Mouse (Mus musculus) midbrain, embryonic 10.5 days (tissue): ENCODE results near the gene Borcs6. TPM values are rescaled to one million over a fixed set of nuclear protein-coding genes. Genes with fewer than 3 reads are reported as not detected.
A peak's percentile ranks its signal among the peaks of the same experiment; 100 is the strongest.

ENCODE experiments used
- DNase-seq: peaks from one replicate; pipeline ENCODE4 v3.0.0-alpha.2; 2017; ENCODE audit warnings: low spot score
- H3K27ac ChIP-seq: fragments of 300-500 bp; sonication (generic); replicated peaks from 2 replicates; pipeline ENCODE4 v1.5.1; 2016; ENCODE audit warnings: mild to moderate bottlenecking
- H3K27me3 ChIP-seq: fragments of 300-500 bp; sonication (generic); 2 replicates; pipeline ENCODE4 v1.6.1; 2016; ENCODE audit warnings: low read depth, mild to moderate bottlenecking; ENCODE audit not compliant: poor library complexity, severe bottlenecking
- H3K36me3 ChIP-seq: fragments of 300-500 bp; sonication (generic); 2 replicates; pipeline ENCODE4 v1.6.1; 2016; ENCODE audit warnings: mild to moderate bottlenecking, moderate library complexity
- H3K4me1 ChIP-seq: fragments of 300-500 bp; sonication (generic); 2 replicates; pipeline ENCODE4 v1.6.1; 2016
- H3K4me3 ChIP-seq: fragments of 300-500 bp; sonication (generic); 2 replicates; pipeline ENCODE4 v1.5.1; 2016; ENCODE audit warnings: mild to moderate bottlenecking, moderate library complexity
- H3K9me3 ChIP-seq: fragments of 300-500 bp; sonication (generic); replicated peaks from 2 replicates; pipeline ENCODE4 v1.6.1; 2016; ENCODE audit warnings: mild to moderate bottlenecking
- WGBS: fragments of 180-500 bp; shearing (Covaris S2); methylation state at CpG from one replicate; pipeline ENCODE4 v1.1.7; 2016; 5-methylcytosine and 5-hydroxymethylcytosine counted together
- polyA plus RNA-seq: library from polyadenylated mRNA; unstranded; fragments of >200 nt; fragmentation: Nextera tagmentation; extraction: Ambion mirVana; gene quantifications from 2 replicates; pipeline ENCODE4 v1.2.1, GENCODE M21; 2016

Borcs6 gene
- polyA plus RNA-seq, 1 experiment from 2014 or later: 6.9 TPM

- no peaks in the 10 kb centered on the region for H3K9me3 ChIP-seq
- peaks cover 16% of the 10 kb centered on the region for H3K36me3 ChIP-seq
- H3K27me3 ChIP-seq: peaks cover 7% of the 10 kb centered on the region
- H3K27ac ChIP-seq: peak overlapping the region; percentile 93
- DNase-seq: no peak
- peaks cover 34% of the 10 kb centered on the region for H3K4me1 ChIP-seq
- H3K4me3 ChIP-seq: peak overlapping the region; percentile 86
- 62% methylated on average over 2 of the region's 2 CpGs for WGBS
Observed at GRCm38 (mm10) chr11:69058265-69058664, 1.3 kb upstream of the Borcs6 start.

GRCm38 (mm10) chr11:69058729-69059356, 674 bp upstream of the Borcs6 start:
- WGBS: 1% methylated on average over 19 of the region's 19 CpGs
- Histone ChIP-seq H3K9me3 (no peaks in the 10 kb centered on the region), H3K4me3 (peak overlapping the region; percentile 86), H3K36me3 (peaks cover 10% of the 10 kb centered on the region), H3K27me3 (peaks cover 7% of the 10 kb centered on the region), H3K27ac (peak overlapping the region; percentile 93), H3K4me1 (peaks cover 36% of the 10 kb centered on the region)
- no peak for DNase-seq

- Histone ChIP-seq H3K27me3 (peaks cover 7% of the 10 kb centered on the region), H3K36me3 (no peaks in the 10 kb centered on the region), H3K9me3 (no peaks in the 10 kb centered on the region), H3K4me3 (peak overlapping the region; percentile 86), H3K27ac (peak overlapping the region; percentile 93), H3K4me1 (peaks cover 47% of the 10 kb centered on the region)
- 0% methylated on average over 49 of the region's 49 CpGs for WGBS
- DNase-seq: no peak
Observed at GRCm38 (mm10) chr11:69059975-69060411, 476 bp downstream of the Borcs6 start.

- H3K27me3 ChIP-seq: peaks cover 10% of the 10 kb centered on the region
- H3K27ac ChIP-seq: peak overlapping the region; percentile 93
- H3K4me3 ChIP-seq: peak overlapping the region; percentile 86
- WGBS: under 1% methylated on average over 40 of the region's 40 CpGs
- H3K4me1 ChIP-seq: peaks cover 47% of the 10 kb centered on the region
- DNase-seq: peak; percentile 56
- no peaks in the 10 kb centered on the region for H3K9me3 ChIP-seq
- no peaks in the 10 kb centered on the region for H3K36me3 ChIP-seq
Observed at GRCm38 (mm10) chr11:69060448-69061254, 1.1 kb downstream of the Borcs6 start.

GRCm38 (mm10) chr11:69061255-69061912, 1.9 kb downstream of the Borcs6 start:
- peaks cover 54% of the 10 kb centered on the region for H3K4me1 ChIP-seq
- no peaks in the 10 kb centered on the region for H3K36me3 ChIP-seq
- WGBS: 5% methylated on average over 17 of the region's 17 CpGs
- H3K9me3 ChIP-seq: no peaks in the 10 kb centered on the region
- peaks cover 12% of the 10 kb centered on the region for H3K27me3 ChIP-seq
- peak overlapping the region; percentile 93 for H3K27ac ChIP-seq
- no peak for DNase-seq
- H3K4me3 ChIP-seq: peak overlapping the region; percentile 86

GRCm38 (mm10) chr11:69062194-69062760, 2.8 kb downstream of the Borcs6 start:
- Histone ChIP-seq H3K4me3 (peak overlapping the region; percentile 86), H3K27ac (peak overlapping the region; percentile 63), H3K4me1 (peaks cover 63% of the 10 kb centered on the region), H3K27me3 (peaks cover 12% of the 10 kb centered on the region), H3K36me3 (no peaks in the 10 kb centered on the region), H3K9me3 (no peaks in the 10 kb centered on the region)
- peak; percentile 69 for DNase-seq
- under 1% methylated on average over 17 of the region's 17 CpGs for WGBS

- H3K27ac ChIP-seq: peak overlapping the region; percentile 73
- under 1% methylated on average over 19 of the region's 19 CpGs for WGBS
- peaks cover 63% of the 10 kb centered on the region for H3K4me1 ChIP-seq
Observed at GRCm38 (mm10) chr11:69062761-69063224, 3.3 kb downstream of the Borcs6 start.

GRCm38 (mm10) chr11:69063413-69064201, 4.1 kb downstream of the Borcs6 start:
- Histone ChIP-seq H3K27me3 (peaks cover 16% of the 10 kb centered on the region), H3K27ac (peak overlapping the region; percentile 87), H3K4me1 (peaks cover 55% of the 10 kb centered on the region), H3K36me3 (no peaks in the 10 kb centered on the region), H3K9me3 (no peaks in the 10 kb centered on the region), H3K4me3 (peak overlapping the region; percentile 86)
- WGBS: under 1% methylated on average over 31 of the region's 31 CpGs
- DNase-seq: peak; percentile 92

More at GRCm38 (mm10) chr11:69062761-69063224, 3.3 kb downstream of the Borcs6 start:
- Histone ChIP-seq H3K36me3 (no peaks in the 10 kb centered on the region), H3K4me3 (peak overlapping the region; percentile 86), H3K27me3 (peaks cover 15% of the 10 kb centered on the region), H3K9me3 (no peaks in the 10 kb centered on the region)
- peak; percentile 92 for DNase-seq

GRCm38 (mm10) chr11:69064259-69065133, 5.0 kb downstream of the Borcs6 start:
- no peaks in the 10 kb centered on the region for H3K36me3 ChIP-seq
- no peak for DNase-seq
- H3K27ac ChIP-seq: peak overlapping the region; percentile 87
- peak overlapping the region; percentile 86 for H3K4me3 ChIP-seq
- H3K27me3 ChIP-seq: peaks cover 16% of the 10 kb centered on the region
- peaks cover 53% of the 10 kb centered on the region for H3K4me1 ChIP-seq
- WGBS: 40% methylated on average over 9 of the region's 9 CpGs
- H3K9me3 ChIP-seq: no peaks in the 10 kb centered on the region

GRCm38 (mm10) chr11:69065394-69065925, 5.9 kb downstream of the Borcs6 start:
- Histone ChIP-seq H3K4me3 (peak overlapping the region; percentile 59), H3K27me3 (peaks cover 16% of the 10 kb centered on the region), H3K27ac (no peak overlapping the region), H3K36me3 (no peaks in the 10 kb centered on the region), H3K9me3 (no peaks in the 10 kb centered on the region), H3K4me1 (peaks cover 56% of the 10 kb centered on the region)
- DNase-seq: no peak
- 49% methylated on average over 3 of the region's 3 CpGs for WGBS
